Mouse (Mus musculus): ENCODE measurements around the gene Sprr2e. TPM values are rescaled to one million over a fixed set of nuclear protein-coding genes. Genes with fewer than 3 reads are reported as not detected.

Sprr2e gene
- polyA plus RNA-seq (2014; fragmentation: Illumina TruSeq; extraction: RNeasy Lipid Tissue Mini Kit (QIAGEN cat#74804); ENCODE audit: low read depth, low replicate concordance) = not detected

GRCm38 (mm10) chr3:92351843-92352242, at the start of gene Sprr2e:
Sprr2e (plus strand) TSS chr3:92352143.

GRCm38 (mm10) chr3:92316320-92316719, 35.6 kb upstream of the Sprr2e start, which contains the start of gene Sprr2b:
Sprr2b (plus strand) TSS chr3:92316620.

GRCm38 (mm10) chr3:92338840-92339239, 13.1 kb upstream of the Sprr2e start, which contains the start of gene Sprr2d:
Sprr2d (plus strand) TSS chr3:92339140.

GRCm38 (mm10) chr3:92364887-92365286, 12.9 kb downstream of the Sprr2e start, which contains the start of gene Sprr2f:
Sprr2f (plus strand) TSS chr3:92365187.

GRCm38 (mm10) chr3:92385385-92385784, 33.4 kb downstream of the Sprr2e start, which contains the start of gene Sprr2h:
Sprr2h (plus strand) TSS chr3:92385685.

Other genes starting within 250 kb of the Sprr2e start
- gene Prr9, start 228.2 kb upstream of the Sprr2e start, polyA plus RNA-seq (2014; fragmentation: Illumina TruSeq; extraction: RNeasy Lipid Tissue Mini Kit (QIAGEN cat#74804); ENCODE audit: low read depth, low replicate concordance) = not detected
- gene Lelp1, start 209.4 kb upstream of the Sprr2e start, polyA plus RNA-seq (2014; fragmentation: Illumina TruSeq; extraction: RNeasy Lipid Tissue Mini Kit (QIAGEN cat#74804); ENCODE audit: low read depth, low replicate concordance) = not detected
- 1.1 TPM for gene Sprr2a1, start 136.3 kb upstream of the Sprr2e start, polyA plus RNA-seq (2014; fragmentation: Illumina TruSeq; extraction: RNeasy Lipid Tissue Mini Kit (QIAGEN cat#74804); ENCODE audit: low read depth, low replicate concordance)
- gene Sprr2a2, start 136.2 kb upstream of the Sprr2e start, polyA plus RNA-seq (2014; fragmentation: Illumina TruSeq; extraction: RNeasy Lipid Tissue Mini Kit (QIAGEN cat#74804); ENCODE audit: low read depth, low replicate concordance) = 11.2 TPM
- gene Sprr2a3, start 66.7 kb upstream of the Sprr2e start, polyA plus RNA-seq (2014; fragmentation: Illumina TruSeq; extraction: RNeasy Lipid Tissue Mini Kit (QIAGEN cat#74804); ENCODE audit: low read depth, low replicate concordance) = 0.85 TPM
- not detected for gene Sprr2b, start 35.5 kb upstream of the Sprr2e start, polyA plus RNA-seq (2014; fragmentation: Illumina TruSeq; extraction: RNeasy Lipid Tissue Mini Kit (QIAGEN cat#74804); ENCODE audit: low read depth, low replicate concordance)
- gene Sprr2d, start 13.0 kb upstream of the Sprr2e start, polyA plus RNA-seq (2014; fragmentation: Illumina TruSeq; extraction: RNeasy Lipid Tissue Mini Kit (QIAGEN cat#74804); ENCODE audit: low read depth, low replicate concordance) = not detected
- gene Sprr2f, start 13.0 kb downstream of the Sprr2e start, polyA plus RNA-seq (2014; fragmentation: Illumina TruSeq; extraction: RNeasy Lipid Tissue Mini Kit (QIAGEN cat#74804); ENCODE audit: low read depth, low replicate concordance) = not detected
- not detected for gene Sprr2h, start 33.5 kb downstream of the Sprr2e start, polyA plus RNA-seq (2014; fragmentation: Illumina TruSeq; extraction: RNeasy Lipid Tissue Mini Kit (QIAGEN cat#74804); ENCODE audit: low read depth, low replicate concordance)
- not detected for gene Sprr2i, start 55.8 kb downstream of the Sprr2e start, polyA plus RNA-seq (2014; fragmentation: Illumina TruSeq; extraction: RNeasy Lipid Tissue Mini Kit (QIAGEN cat#74804); ENCODE audit: low read depth, low replicate concordance)
- gene Sprr2j-ps, start 65.9 kb downstream of the Sprr2e start, polyA plus RNA-seq (2014; fragmentation: Illumina TruSeq; extraction: RNeasy Lipid Tissue Mini Kit (QIAGEN cat#74804); ENCODE audit: low read depth, low replicate concordance) = not detected
- 4.8 TPM for gene Gm9774, start 77.3 kb downstream of the Sprr2e start, polyA plus RNA-seq (2014; fragmentation: Illumina TruSeq; extraction: RNeasy Lipid Tissue Mini Kit (QIAGEN cat#74804); ENCODE audit: low read depth, low replicate concordance)
- not detected for gene Sprr2k, start 80.4 kb downstream of the Sprr2e start, polyA plus RNA-seq (2014; fragmentation: Illumina TruSeq; extraction: RNeasy Lipid Tissue Mini Kit (QIAGEN cat#74804); ENCODE audit: low read depth, low replicate concordance)
- not detected for gene Sprr1b, start 86.6 kb downstream of the Sprr2e start, polyA plus RNA-seq (2014; fragmentation: Illumina TruSeq; extraction: RNeasy Lipid Tissue Mini Kit (QIAGEN cat#74804); ENCODE audit: low read depth, low replicate concordance)
- not detected for gene Sprr3, start 106.6 kb downstream of the Sprr2e start, polyA plus RNA-seq (2014; fragmentation: Illumina TruSeq; extraction: RNeasy Lipid Tissue Mini Kit (QIAGEN cat#74804); ENCODE audit: low read depth, low replicate concordance)
- 9.1 TPM for gene Sprr1a, start 133.8 kb downstream of the Sprr2e start, polyA plus RNA-seq (2014; fragmentation: Illumina TruSeq; extraction: RNeasy Lipid Tissue Mini Kit (QIAGEN cat#74804); ENCODE audit: low read depth, low replicate concordance)
- gene Sprr4, start 148.3 kb downstream of the Sprr2e start, polyA plus RNA-seq (2014; fragmentation: Illumina TruSeq; extraction: RNeasy Lipid Tissue Mini Kit (QIAGEN cat#74804); ENCODE audit: low read depth, low replicate concordance) = not detected
- not detected for gene 2310046K23Rik, start 182.4 kb downstream of the Sprr2e start, polyA plus RNA-seq (2014; fragmentation: Illumina TruSeq; extraction: RNeasy Lipid Tissue Mini Kit (QIAGEN cat#74804); ENCODE audit: low read depth, low replicate concordance)
- 0.24 TPM for gene Ivl, start 221.6 kb downstream of the Sprr2e start, polyA plus RNA-seq (2014; fragmentation: Illumina TruSeq; extraction: RNeasy Lipid Tissue Mini Kit (QIAGEN cat#74804); ENCODE audit: low read depth, low replicate concordance)
- 2.1 TPM for gene Smcp, start 236.9 kb downstream of the Sprr2e start, polyA plus RNA-seq (2014; fragmentation: Illumina TruSeq; extraction: RNeasy Lipid Tissue Mini Kit (QIAGEN cat#74804); ENCODE audit: low read depth, low replicate concordance)